ENCODE assay signal across 9 mouse cellular contexts in genomic region chr17:30844321-30844791, GRCm38 (mm10). TPM values are rescaled to one million over a fixed set of nuclear protein-coding genes. Genes with fewer than 3 reads are reported as not detected.
DNase-seq lines count a peak whose midpoint lies in the region; ATAC-seq and TF ChIP-seq lines count a peak whose summit lies in the region.
"Had no signal": no experiment of that assay in that cellular context is flagged by ENCODE, and none has a peak within 500 bp of the region (broad histone marks: within the 10 kb centered on the region; RNA-seq: fewer than 3 reads in every experiment).

No protein-coding gene starts in this region.

- no peak overlapping the region for H3K4me3 ChIP-seq in intestine, postnatal 0 days (ENCODE audit: low read depth, low read length)
- no peak overlapping the region for H3K4me3 ChIP-seq in intestine, embryonic 15.5 days (replicated peaks)

- intact Hi-C loops in left cerebral cortex, postnatal 14 days (cut with DNase I), result loop anchor here (5.0 to 10.0 kb wide), 2 partner anchors 108 to 390 kb away; partner anchors contain the start of gene Umodl1

- WGBS in intestine, postnatal 0 days, result 43% methylated on average over 9 of the region's 9 CpGs
- 43% methylated on average over 9 of the region's 9 CpGs for WGBS in intestine, embryonic 15.5 days

- no peaks in the 10 kb centered on the region for H3K4me1 ChIP-seq in intestine, postnatal 0 days (replicated peaks; ENCODE audit: control insufficient read depth, insufficient read depth, low read length)
- no peaks in the 10 kb centered on the region for H3K4me1 ChIP-seq in intestine, embryonic 15.5 days (replicated peaks)

- peak; percentile 64 for TF ChIP-seq CTCF in intestine, postnatal 0 days (IDR thresholded peaks at IDR 0.05; ENCODE audit: low read depth)

- DNase-seq in R1 (ENCODE audit: low read depth, low spot score), result peak; percentile 69
- DNase-seq in cerebellum, adult 8-10 months, result peak; percentile 23
- DNase-seq in left cerebral cortex, postnatal 14 days (ENCODE audit: low spot score in 2 of 2), result peak; percentile 44 to 62
- DNase-seq in spleen, postnatal 4 days (ENCODE audit: low spot score in 2 of 2), result no peak
- DNase-seq in yolk sac, embryonic 10.5 days (ENCODE audit: low spot score), result no peak
- no peak for DNase-seq in urinary bladder, adult 2 months (ENCODE audit: low spot score)

- no peak overlapping the region for H3K9ac ChIP-seq in intestine, postnatal 0 days (ENCODE audit: low read depth, low read length)
- no peak overlapping the region for H3K9ac ChIP-seq in intestine, embryonic 15.5 days

- H3K36me3 ChIP-seq in intestine, postnatal 0 days (ENCODE audit: control insufficient read depth, insufficient read depth), result no peaks in the 10 kb centered on the region
- H3K36me3 ChIP-seq in intestine, embryonic 15.5 days, result no peaks in the 10 kb centered on the region

- no peak overlapping the region for H3K27ac ChIP-seq in intestine, postnatal 0 days (ENCODE audit: low read depth, low read length)
- H3K27ac ChIP-seq in intestine, embryonic 15.5 days, result no peak overlapping the region
- H3K27ac ChIP-seq: macrophage had no signal

- no peak for ATAC-seq in intestine, postnatal 0 days
- no peak for ATAC-seq in intestine, embryonic 15.5 days

- no peaks in the 10 kb centered on the region for H3K27me3 ChIP-seq in intestine, postnatal 0 days (replicated peaks; ENCODE audit: control insufficient read depth, insufficient read depth, low read length)
- H3K27me3 ChIP-seq in intestine, embryonic 15.5 days (replicated peaks), result no peaks in the 10 kb centered on the region

- H3K4me2 ChIP-seq in intestine, postnatal 0 days (replicated peaks; ENCODE audit: low read depth), result no peak overlapping the region
- no peak overlapping the region for H3K4me2 ChIP-seq in intestine, embryonic 15.5 days (replicated peaks)

- no peaks in the 10 kb centered on the region for H3K9me3 ChIP-seq in intestine, postnatal 0 days (ENCODE audit: control insufficient read depth)
- H3K9me3 ChIP-seq in intestine, embryonic 15.5 days, result no peaks in the 10 kb centered on the region

RNA-seq across cellular contexts. Expression of gene Glp1r, which starts 57.3 kb away (rescaled TPM):
- 0.63 and 0.88 TPM in 2 replicates for polyA plus RNA-seq in intestine, postnatal 0 days (2015; fragmentation: Nextera tagmentation; extraction: Ambion mirVana)
- polyA plus RNA-seq in intestine, embryonic 15.5 days (2015; fragmentation: Nextera tagmentation; extraction: Ambion mirVana), result 0.32 and 0.44 TPM in 2 replicates
- 1 to 10 TPM in 1 of 2 experiments, under 1 TPM in 1; 0.72 to 1.4 TPM for total RNA-seq in left cerebral cortex, postnatal 14 days (2021)
- polyA plus RNA-seq in urinary bladder, adult 2 months (2012; rRNA removed), result 0.01 TPM in 2 replicates
- polyA plus RNA-seq: macrophage had no signal

Comparison
In these comparisons a context has a peak if more than half of its experiments do, and no peak if none do; other contexts are left out.
1. DNase-seq: peak in R1 (single experiment), cerebellum, adult 8-10 months (single experiment) and left cerebral cortex, postnatal 14 days (2 of 2); none in spleen, postnatal 4 days (0 of 2), yolk sac, embryonic 10.5 days (single experiment) and urinary bladder, adult 2 months (single experiment).